Mouse (Mus musculus): ENCODE results near the gene Itgb6. TPM values are rescaled to one million over a fixed set of nuclear protein-coding genes. Genes with fewer than 3 reads are reported as not detected.

Gene Itgb6
- total RNA-seq, 2 experiments from 2014 or later, result 20.3 to 21.7 TPM

GRCm38 (mm10) chr2:60714475-60714874 lies 8.0 kb downstream of the Itgb6 start:
- no peak for DNase-seq
- intact Hi-C loops (cut with DNase I), result no loop called here

- DNase-seq, result no peak
- intact Hi-C loops (cut with DNase I), result no loop called here
These were observed 8.6 kb downstream of the Itgb6 start for GRCm38 (mm10) chr2:60713857-60714256.

- DNase-seq, result no peak
- intact Hi-C loops (cut with DNase I), result no loop called here
These were observed 9.6 kb downstream of the Itgb6 start for GRCm38 (mm10) chr2:60712891-60713290.

GRCm38 (mm10) chr2:60712483-60712882 lies 10.0 kb downstream of the Itgb6 start:
- DNase-seq, result no peak
- intact Hi-C loops (cut with DNase I), result no loop called here

GRCm38 (mm10) chr2:60711098-60711880 lies 11.2 kb downstream of the Itgb6 start:
- DNase-seq, result no peak
- intact Hi-C loops (cut with DNase I), result no loop called here

- DNase-seq, result no peak
These were observed 12.1 kb downstream of the Itgb6 start for GRCm38 (mm10) chr2:60710317-60710716.

GRCm38 (mm10) chr2:60708671-60709070 lies 13.8 kb downstream of the Itgb6 start:
- intact Hi-C loops (cut with DNase I), result no loop called here

More at GRCm38 (mm10) chr2:60710317-60710716, 12.1 kb downstream of the Itgb6 start:
- intact Hi-C loops (cut with DNase I), result no loop called here

GRCm38 (mm10) chr2:60706866-60707265 lies 15.6 kb downstream of the Itgb6 start:
- intact Hi-C loops (cut with DNase I), result no loop called here
- DNase-seq, result no peak

More at GRCm38 (mm10) chr2:60708671-60709070, 13.8 kb downstream of the Itgb6 start:
- DNase-seq, result no peak

- DNase-seq, result no peak
- intact Hi-C loops (cut with DNase I), result no loop called here
These were observed 17.0 kb downstream of the Itgb6 start for GRCm38 (mm10) chr2:60705426-60705825.

GRCm38 (mm10) chr2:60703315-60703714 lies 19.1 kb downstream of the Itgb6 start:
- DNase-seq, result no peak

GRCm38 (mm10) chr2:60700956-60701355 lies 21.5 kb downstream of the Itgb6 start:
- intact Hi-C loops (cut with DNase I), result no loop called here
- no peak for DNase-seq

More at GRCm38 (mm10) chr2:60703315-60703714, 19.1 kb downstream of the Itgb6 start:
- intact Hi-C loops (cut with DNase I), result no loop called here

- intact Hi-C loops (cut with DNase I), result no loop called here
- DNase-seq, result no peak
These were observed 22.4 kb downstream of the Itgb6 start for GRCm38 (mm10) chr2:60700013-60700412.

- intact Hi-C loops (cut with DNase I), result no loop called here
These were observed 22.9 kb downstream of the Itgb6 start for GRCm38 (mm10) chr2:60699591-60699990.

GRCm38 (mm10) chr2:60698155-60698554 lies 24.3 kb downstream of the Itgb6 start:
- intact Hi-C loops (cut with DNase I), result no loop called here
- DNase-seq, result no peak

More at GRCm38 (mm10) chr2:60699591-60699990, 22.9 kb downstream of the Itgb6 start:
- DNase-seq, result no peak

- DNase-seq, result no peak
- intact Hi-C loops (cut with DNase I), result no loop called here
These were observed 24.9 kb downstream of the Itgb6 start for GRCm38 (mm10) chr2:60697530-60697929.

GRCm38 (mm10) chr2:60696559-60696958 lies 25.9 kb downstream of the Itgb6 start:
- DNase-seq, result no peak
- intact Hi-C loops (cut with DNase I), result no loop called here

GRCm38 (mm10) chr2:60695706-60696105 lies 26.7 kb downstream of the Itgb6 start:
- intact Hi-C loops (cut with DNase I), result no loop called here
- no peak for DNase-seq

GRCm38 (mm10) chr2:60694563-60694962 lies 27.9 kb downstream of the Itgb6 start:
- DNase-seq, result no peak
- intact Hi-C loops (cut with DNase I), result no loop called here

- intact Hi-C loops (cut with DNase I), result no loop called here
- DNase-seq, result no peak
These were observed 30.2 kb downstream of the Itgb6 start for GRCm38 (mm10) chr2:60692239-60692638.

- intact Hi-C loops (cut with DNase I), result no loop called here
- DNase-seq, result no peak
These were observed 32.2 kb downstream of the Itgb6 start for GRCm38 (mm10) chr2:60690212-60690611.

- intact Hi-C loops (cut with DNase I), result no loop called here
- DNase-seq, result peak; percentile 64 to 77
These were observed 33.4 kb downstream of the Itgb6 start for GRCm38 (mm10) chr2:60688944-60689615.

- intact Hi-C loops (cut with DNase I), result no loop called here
These were observed 34.3 kb downstream of the Itgb6 start for GRCm38 (mm10) chr2:60688150-60688549.

More at GRCm38 (mm10) chr2:60688150-60688549, 34.3 kb downstream of the Itgb6 start:
- DNase-seq, result no peak

All from gastrocnemius, postnatal 36 days (tissue).